Mouse (Mus musculus) cerebellum, adult 2 months (tissue): Measurements from ENCODE around the gene Cenpm.

ENCODE experiments used
- CTCF ChIP-seq: fragments of 200-500 bp; IDR thresholded peaks from 2 replicates; pipeline ENCODE4 v1.5.1; 2011; ENCODE audit warnings: low read depth, mild to moderate bottlenecking, control low read depth, low read length, moderate library complexity, borderline replicate concordance; ENCODE audit not compliant: insufficient read depth
- POLR2A ChIP-seq: fragments of 200-500 bp; IDR thresholded peaks from 2 replicates; pipeline ENCODE4 v1.6.1; 2011; ENCODE audit warnings: low read length, control low read depth, borderline replicate concordance; ENCODE audit not compliant: insufficient read depth

GRCm38 (mm10) chr15:82203090-82203489, 41.5 kb downstream of the Cenpm start:
- TF ChIP-seq POLR2A (no peak), CTCF (no peak)
